Mouse (Mus musculus) CH12.LX (cell line): Measurements from ENCODE around the gene Fam3c. TPM values are rescaled to one million over a fixed set of nuclear protein-coding genes. Genes with fewer than 3 reads are reported as not detected.

Source experiments
- DNase-seq: peaks from one replicate; pipeline ENCODE4 v3.0.0-alpha.2; 2013; ENCODE audit errors: extremely low read depth
- H3K27ac ChIP-seq: 2 replicates; pipeline ENCODE4 v1.5.1; 2012; ENCODE audit warnings: low read depth, mild to moderate bottlenecking, control low read depth, moderate library complexity; ENCODE audit not compliant: insufficient read depth
- H3K27me3 ChIP-seq: replicated peaks from 2 replicates; pipeline ENCODE3; 2012; ENCODE audit warnings: inconsistent platforms
- H3K36me3 ChIP-seq, 2 experiments: replicated peaks in 1 of 2; 2 replicates each; pipeline versions ENCODE3 to v1.6.1; 2012; ENCODE audit warnings: inconsistent platforms in 1 of 2, low read length in 1 of 2, mild to moderate bottlenecking in 1 of 2, mixed read lengths in 1 of 2, moderate library complexity in 1 of 2; ENCODE audit not compliant: control insufficient read depth in 1 of 2, insufficient read depth in 1 of 2
- H3K4me1 ChIP-seq, 2 experiments: 2 replicates each; pipeline ENCODE4 v1.6.1; 2012; ENCODE audit warnings: inconsistent platforms in 1 of 2, moderate library complexity in 1 of 2; ENCODE audit not compliant: insufficient read depth in 2 of 2, control insufficient read depth in 1 of 2
- H3K4me2 ChIP-seq: 2 replicates; pipeline ENCODE4 v1.6.1; 2012; ENCODE audit warnings: low read depth, mild to moderate bottlenecking, control low read depth; ENCODE audit not compliant: poor library complexity, insufficient read depth, severe bottlenecking
- H3K4me3 ChIP-seq, 3 experiments: fragments of 150-350 bp in 1 of 3; sonication (generic) in 1 of 3; replicated peaks in 1 of 3; 2 replicates each; pipeline versions ENCODE3 to v1.5.1; 2011 to 2012; ENCODE audit warnings: low read depth in 2 of 3, low read length in 2 of 3, mild to moderate bottlenecking in 2 of 3, moderate library complexity in 2 of 3, control low read depth in 1 of 3, improper control_type of control experiment in 1 of 3, inconsistent platforms in 1 of 3, mixed read lengths in 1 of 3; ENCODE audit not compliant: poor library complexity in 1 of 3
- H3K79me2 ChIP-seq: replicated peaks from 2 replicates; pipeline ENCODE4 v1.6.1; 2012; ENCODE audit warnings: mild to moderate bottlenecking, moderate library complexity; ENCODE audit not compliant: control insufficient read depth, poor library complexity, insufficient read depth, severe bottlenecking; ENCODE audit errors: extremely low read depth
- H3K9ac ChIP-seq: 2 replicates; pipeline ENCODE4 v1.6.1; 2012; ENCODE audit warnings: low read depth, mild to moderate bottlenecking, control low read depth, moderate library complexity; ENCODE audit not compliant: insufficient read depth
- H3K9me3 ChIP-seq: replicated peaks from 2 replicates; pipeline ENCODE3; 2012; ENCODE audit warnings: low read length, inconsistent platforms, mixed read lengths
- CHD1 ChIP-seq: IDR thresholded peaks from 2 replicates; pipeline ENCODE4 v1.6.1; 2012; ENCODE audit warnings: low read depth, low read length, improper control_type of control experiment, inconsistent platforms
- CTCF ChIP-seq, 2 experiments: IDR thresholded peaks in 1 of 2; conservative IDR thresholded peaks in 1 of 2; 2 replicates each; pipeline ENCODE4 v1.5.1; 2011 to 2012; ENCODE audit warnings: low read depth in 2 of 2, low read length in 2 of 2, improper control_type of control experiment in 1 of 2, inconsistent platforms in 1 of 2, mild to moderate bottlenecking in 1 of 2, moderate library complexity in 1 of 2
- EP300 ChIP-seq: IDR thresholded peaks from 2 replicates; pipeline ENCODE4 v1.6.1; 2011; ENCODE audit warnings: low read length, improper control_type of control experiment
- ETS1 ChIP-seq: conservative IDR thresholded peaks from 2 replicates; pipeline ENCODE4 v1.6.1; 2012; ENCODE audit warnings: low read depth, mild to moderate bottlenecking, inconsistent platforms, low read length, improper control_type of control experiment, moderate library complexity
- JUND ChIP-seq: conservative IDR thresholded peaks from 2 replicates; pipeline ENCODE4 v1.6.1; 2011; ENCODE audit warnings: low read depth, low read length, improper control_type of control experiment
- MAFK ChIP-seq: IDR thresholded peaks from 2 replicates; pipeline ENCODE4 v1.6.1; 2011; ENCODE audit warnings: low read length, improper control_type of control experiment; ENCODE audit not compliant: insufficient replicate concordance
- MEF2A ChIP-seq: IDR thresholded peaks from 2 replicates; pipeline ENCODE4 v1.6.1; 2014; ENCODE audit warnings: low read depth, mild to moderate bottlenecking, inconsistent platforms, low read length, improper control_type of control experiment, borderline replicate concordance
- MYC ChIP-seq: IDR thresholded peaks from 2 replicates; pipeline ENCODE4 v1.6.1; 2011; ENCODE audit warnings: low read depth, mild to moderate bottlenecking, improper control_type of control experiment, low read length
- NELFE ChIP-seq: IDR thresholded peaks from 2 replicates; pipeline ENCODE4 v1.6.1; 2011; ENCODE audit warnings: low read depth, low read length, improper control_type of control experiment
- PAX5 ChIP-seq: IDR thresholded peaks from 2 replicates; pipeline ENCODE4 v1.6.1; 2012; ENCODE audit warnings: low read length, inconsistent platforms, mixed read lengths
- POLR2AphosphoS2 ChIP-seq: IDR thresholded peaks from 2 replicates; pipeline ENCODE4 v1.6.1; 2011; ENCODE audit warnings: low read depth, low read length, improper control_type of control experiment
- TBP ChIP-seq: conservative IDR thresholded peaks from 2 replicates; pipeline ENCODE4 v1.6.1; 2011; ENCODE audit warnings: low read depth, low read length, improper control_type of control experiment
- UBTF ChIP-seq: IDR thresholded peaks from 2 replicates; pipeline ENCODE4 v1.6.1; 2012; ENCODE audit warnings: low read depth, mild to moderate bottlenecking, inconsistent platforms, low read length, improper control_type of control experiment, moderate library complexity
- USF1 ChIP-seq: IDR thresholded peaks from 2 replicates; pipeline ENCODE4 v1.6.1; 2014; ENCODE audit warnings: low read depth, mild to moderate bottlenecking, inconsistent platforms, low read length, improper control_type of control experiment
- dilution Hi-C: fragments of 300-500 bp; cut with MboI; formaldehyde crosslinking; loops from 2 replicates; pipeline ENCODE4 v1.14.3; 2020; ENCODE audit warnings: low sequenced_read_pairs; ENCODE audit not compliant: extremely low pct_unique_long_range_greater_than_20kb, extremely low pct_ligation_motif_present
- in situ Hi-C: fragments of 300-500 bp; cut with MboI; formaldehyde crosslinking; loops from 3 replicates; pipeline ENCODE4 v1.14.3; 2019; ENCODE audit warnings: low sequenced_read_pairs, low pct_ligation_motif_present, low pct_unique_long_range_greater_than_20kb, mixed read lengths
- polyA plus RNA-seq: library from polyadenylated mRNA; unstranded; fragments of >175 nt; gene quantifications from 2 replicates; pipeline ENCODE4 v1.2.1, GENCODE M21; 2012; ENCODE audit warnings: low read depth; ENCODE audit not compliant: insufficient read length
- total RNA-seq, 2 experiments: library from RNA; depleted of rRNA; stranded (reverse); fragments of 300-350 nt in 1 of 2; fragments of >200 nt in 1 of 2; gene quantifications; 2 replicates each; pipeline ENCODE4 v1.2.3; 2012 to 2014

The Fam3c gene
- total and polyA plus RNA-seq, 3 experiments, result 61.9 to 155 (median 95.9) TPM

GRCm38 (mm10) chr6:22350239-22350571, 5.8 kb downstream of the Fam3c start:
- H3K79me2 ChIP-seq, result peaks cover 96% of the 10 kb centered on the region
- peak overlapping the region; percentile 83 for H3K27ac ChIP-seq
- H3K4me3 ChIP-seq, result peak overlapping the region; percentile 45 to 99 (median 51)
- no peaks in the 10 kb centered on the region for H3K27me3 ChIP-seq
- dilution Hi-C loops (no loop called here), in situ Hi-C loops (no loop called here)
- no peaks in the 10 kb centered on the region for H3K9me3 ChIP-seq
- DNase-seq, result no peak
- peak overlapping the region; percentile 86 for H3K4me2 ChIP-seq
- TF ChIP-seq MAFK (no peak), CHD1 (peak; percentile 77), CTCF (conservative IDR thresholded peaks at IDR 0.05 in 1 of 2, IDR thresholded peaks at IDR 0.05 in 1 of 2; ENCODE audit: low read depth in 2 of 2, low read length in 2 of 2) (no peak), MEF2A (no peak), JUND (no peak), USF1 (no peak), MYC (no peak), UBTF (peak; percentile 45; the same call in 1 of the 2 replicates)
- peaks cover 0 to 59% of the 10 kb centered on the region in 2 experiments; a peak in 3 of 4 replicates for H3K4me1 ChIP-seq
- no peaks in the 10 kb centered on the region for H3K36me3 ChIP-seq
- peak overlapping the region; percentile 91 for H3K9ac ChIP-seq

GRCm38 (mm10) chr6:22349531-22350238, 6.4 kb downstream of the Fam3c start:
- TF ChIP-seq TBP (0 out of 2 replicates have a peak, but pooled peaks have one; percentile 1), EP300 (0 out of 2 replicates have a peak, but pooled peaks have one; percentile 15), POLR2AphosphoS2 (no peak), CHD1 (peak; percentile 23; the same call in 1 of the 2 replicates)
- TF ChIP-seq, all 38 proteins: peak for 3

DNA sequence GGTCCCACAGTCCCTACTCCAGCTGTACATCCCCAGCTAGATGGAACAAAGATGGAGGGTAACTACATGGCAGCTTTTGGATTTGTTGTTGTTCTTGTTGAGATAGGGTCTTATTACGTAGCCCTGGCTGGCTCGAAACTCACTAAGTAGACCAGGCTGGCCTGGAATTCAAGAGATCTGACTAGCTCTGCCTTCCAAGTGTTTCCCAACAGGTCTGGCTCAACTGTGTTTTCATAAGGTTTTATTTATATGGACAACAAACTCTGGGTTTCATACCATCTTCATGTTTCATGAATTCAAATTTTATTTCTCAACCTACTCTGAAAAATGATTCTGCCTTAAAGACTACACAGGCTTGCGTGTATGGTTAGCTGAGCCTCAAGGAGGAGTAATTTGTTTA, 7.1 kb downstream of the Fam3c start:
- H3K9me3 ChIP-seq, result no peaks in the 10 kb centered on the region
- peak overlapping the region; percentile 71 for H3K27ac ChIP-seq
- H3K79me2 ChIP-seq, result peaks cover 96% of the 10 kb centered on the region
- H3K4me1 ChIP-seq, result peaks cover 7 to 71% of the 10 kb centered on the region in 2 experiments; a peak in 3 of 4 replicates
- in situ Hi-C loops (no loop called here), dilution Hi-C loops (no loop called here)
- H3K4me3 ChIP-seq, result peak overlapping the region in 2 of 3 experiments; percentile 53 to 99
- TF ChIP-seq ETS1 (no peak), MYC (no peak), MEF2A (no peak), NELFE (no peak), PAX5 (no peak), CHD1 (no peak)
- H3K9ac ChIP-seq, result peak overlapping the region; percentile 91
- H3K36me3 ChIP-seq, result no peaks in the 10 kb centered on the region
- H3K4me2 ChIP-seq, result peak overlapping the region; percentile 71
- no peak for DNase-seq
- no peaks in the 10 kb centered on the region for H3K27me3 ChIP-seq

More at GRCm38 (mm10) chr6:22349531-22350238, 6.4 kb downstream of the Fam3c start:
- H3K27ac ChIP-seq, result peak overlapping the region; percentile 83
- H3K9ac ChIP-seq, result peak overlapping the region; percentile 91
- in situ Hi-C loops, result no loop called here
- H3K36me3 ChIP-seq, result no peaks in the 10 kb centered on the region
- dilution Hi-C loops, result no loop called here
- peaks cover 4 to 64% of the 10 kb centered on the region in 2 experiments; a peak in 3 of 4 replicates for H3K4me1 ChIP-seq
- peaks cover 96% of the 10 kb centered on the region for H3K79me2 ChIP-seq
- peak overlapping the region; percentile 86 for H3K4me2 ChIP-seq
- H3K27me3 ChIP-seq, result no peaks in the 10 kb centered on the region
- DNase-seq, result no peak
- H3K4me3 ChIP-seq, result peak overlapping the region; percentile 45 to 99 (median 51)
- H3K9me3 ChIP-seq, result no peaks in the 10 kb centered on the region
